Mouse (Mus musculus): Measurements from ENCODE around the gene Serpina1e.

DNA sequence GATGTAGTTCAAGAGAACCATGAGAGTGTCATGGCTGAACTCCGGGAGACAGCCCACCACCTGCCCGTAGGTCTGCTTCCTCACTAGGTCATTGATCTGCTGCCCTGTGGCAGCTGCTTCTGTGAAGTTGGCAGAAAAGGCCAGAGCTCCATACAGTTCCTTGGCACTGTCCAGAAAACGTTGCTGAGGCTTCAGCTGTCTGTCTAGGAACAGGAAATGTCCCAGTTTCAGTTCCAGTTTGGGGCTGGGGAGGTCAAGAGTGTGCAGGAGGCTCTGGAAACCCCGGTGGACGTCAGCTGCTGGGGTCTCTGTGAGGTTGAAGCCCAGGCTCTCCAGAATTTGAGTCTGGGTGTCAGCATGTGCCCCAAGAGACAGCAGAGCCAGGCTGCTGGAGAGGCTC is 27.1 kb upstream of the Serpina1e start:
- no peak for TF ChIP-seq CTCF (conservative IDR thresholded peaks at IDR 0.05; ENCODE audit: insufficient read depth, insufficient read length, low read depth, low read length)
- TF ChIP-seq POLR2A (IDR thresholded peaks at IDR 0.05; ENCODE audit: low read depth, low read length) = no peak

Data from kidney, adult 2 months (tissue).